In genomic region chr1:151880731-151881130, GRCm38 (mm10) we compare ENCODE assay signal across 19 mouse cellular contexts.
DNase-seq lines count a peak whose midpoint lies in the region; ATAC-seq lines count a peak whose summit lies in the region.
"Had no signal": no experiment of that assay in that cellular context is flagged by ENCODE, and none has a peak within 500 bp of the region (broad histone marks: within the 10 kb centered on the region; RNA-seq: fewer than 3 reads in every experiment).

No protein-coding gene starts in this region.

- H3K4me1 ChIP-seq in hindbrain, embryonic 10.5 days (replicated peaks) = peaks cover 44% of the 10 kb centered on the region
- H3K4me1 ChIP-seq in hindbrain, embryonic 16.5 days (ENCODE audit: control insufficient read depth, insufficient read depth, low read depth, low read length) = no peaks in the 10 kb centered on the region; the same call in 1 of the 2 replicates
- H3K4me1 ChIP-seq in midbrain, embryonic 10.5 days = peaks cover 43% of the 10 kb centered on the region
- H3K4me1 ChIP-seq in midbrain, embryonic 13.5 days (replicated peaks) = peaks cover 34% of the 10 kb centered on the region

- no peak overlapping the region for H3K4me3 ChIP-seq in hindbrain, embryonic 10.5 days
- H3K4me3 ChIP-seq in hindbrain, embryonic 16.5 days (ENCODE audit: low read length) = no peak overlapping the region
- no peak overlapping the region for H3K4me3 ChIP-seq in midbrain, embryonic 10.5 days
- no peak overlapping the region for H3K4me3 ChIP-seq in midbrain, embryonic 13.5 days (replicated peaks)
- H3K4me3 ChIP-seq: embryonic facial prominence, embryonic 13.5 days; gastrocnemius, adult 2 months; heart, embryonic 12.5 days had no signal

- no peak for ATAC-seq in hindbrain, embryonic 16.5 days
- ATAC-seq in midbrain, embryonic 13.5 days = no peak
- ATAC-seq: activated CD4-positive, CD25-positive, alpha-beta regulatory T cell, adult 4 months; forebrain, embryonic 14.5 days; intestine, embryonic 16.5 days had no signal

- no peak for DNase-seq in hindbrain, embryonic 10.5 days (ENCODE audit: low spot score)
- no peak for DNase-seq in midbrain, embryonic 10.5 days (ENCODE audit: low spot score)
- DNase-seq in ES-CJ7 (ENCODE audit: low read depth, low spot score) = peak; percentile 86
- no peak for DNase-seq in ovary, adult 18-20 months (ENCODE audit: low spot score)
- no peak for DNase-seq in cerebellum, postnatal 14 days
- DNase-seq: adrenal gland, postnatal 14 days; cerebellum, adult 11-12 months; cerebellum, adult 9-10 months; cerebellum, postnatal 36 days; gastrocnemius, adult 2 months; gastrocnemius, postnatal 25 days had no signal

- H3K27ac ChIP-seq in hindbrain, embryonic 10.5 days = peak overlapping the region; percentile 79
- no peak overlapping the region; the same call in 1 of the 2 replicates for H3K27ac ChIP-seq in hindbrain, embryonic 16.5 days (ENCODE audit: low read depth, low read length)
- H3K27ac ChIP-seq in midbrain, embryonic 10.5 days (replicated peaks) = peak overlapping the region; percentile 71
- no peak overlapping the region for H3K27ac ChIP-seq in midbrain, embryonic 13.5 days
- H3K27ac ChIP-seq: embryonic facial prominence, embryonic 13.5 days; gastrocnemius, adult 2 months had no signal

- H3K9ac ChIP-seq in hindbrain, embryonic 16.5 days (ENCODE audit: low read depth, low read length) = no peak overlapping the region
- no peak overlapping the region for H3K9ac ChIP-seq in midbrain, embryonic 13.5 days (replicated peaks)
- H3K9ac ChIP-seq: embryonic facial prominence, embryonic 13.5 days; heart, embryonic 12.5 days had no signal

- H3K4me2 ChIP-seq in hindbrain, embryonic 16.5 days (ENCODE audit: low read length) = no peak overlapping the region
- no peak overlapping the region for H3K4me2 ChIP-seq in midbrain, embryonic 13.5 days (replicated peaks)
- H3K4me2 ChIP-seq: embryonic facial prominence, embryonic 13.5 days had no signal

- H3K9me3 ChIP-seq in hindbrain, embryonic 10.5 days = no peaks in the 10 kb centered on the region
- H3K9me3 ChIP-seq in hindbrain, embryonic 16.5 days (ENCODE audit: control insufficient read depth, low read length) = no peaks in the 10 kb centered on the region
- H3K9me3 ChIP-seq in midbrain, embryonic 10.5 days (replicated peaks) = no peaks in the 10 kb centered on the region
- H3K9me3 ChIP-seq in midbrain, embryonic 13.5 days = no peaks in the 10 kb centered on the region
- H3K9me3 ChIP-seq: embryonic facial prominence, embryonic 13.5 days; heart, embryonic 12.5 days had no signal

- no peaks in the 10 kb centered on the region for H3K27me3 ChIP-seq in hindbrain, embryonic 10.5 days (ENCODE audit: insufficient read depth, poor library complexity, severe bottlenecking)
- H3K27me3 ChIP-seq in hindbrain, embryonic 16.5 days (replicated peaks; ENCODE audit: control insufficient read depth, insufficient read depth, low read length) = no peaks in the 10 kb centered on the region
- no peaks in the 10 kb centered on the region for H3K27me3 ChIP-seq in midbrain, embryonic 10.5 days (ENCODE audit: low read depth, poor library complexity, severe bottlenecking)
- no peaks in the 10 kb centered on the region for H3K27me3 ChIP-seq in midbrain, embryonic 13.5 days
- H3K27me3 ChIP-seq: embryonic facial prominence, embryonic 13.5 days; heart, embryonic 12.5 days had no signal

- WGBS in hindbrain, embryonic 10.5 days = 44% methylated on average over 5 of the region's 5 CpGs
- WGBS in hindbrain, embryonic 16.5 days = 44% methylated on average over 5 of the region's 5 CpGs
- 43% methylated on average over 5 of the region's 5 CpGs for WGBS in midbrain, embryonic 10.5 days
- WGBS in midbrain, embryonic 13.5 days = 41% methylated on average over 5 of the region's 5 CpGs

- no peaks in the 10 kb centered on the region for H3K36me3 ChIP-seq in hindbrain, embryonic 10.5 days
- H3K36me3 ChIP-seq in hindbrain, embryonic 16.5 days (ENCODE audit: control insufficient read depth, insufficient read depth, low read length) = no peaks in the 10 kb centered on the region
- no peaks in the 10 kb centered on the region for H3K36me3 ChIP-seq in midbrain, embryonic 10.5 days
- no peaks in the 10 kb centered on the region for H3K36me3 ChIP-seq in midbrain, embryonic 13.5 days
- H3K36me3 ChIP-seq: embryonic facial prominence, embryonic 13.5 days; G1E; heart, embryonic 12.5 days had no signal

Comparison
In these comparisons a context has a peak if more than half of its experiments do, and no peak if none do; other contexts are left out.
1. H3K27ac ChIP-seq: peak in hindbrain, embryonic 10.5 days (single experiment) and midbrain, embryonic 10.5 days (single experiment); none in hindbrain, embryonic 16.5 days (single experiment) and midbrain, embryonic 13.5 days (single experiment).